Mouse (Mus musculus) liver, embryonic 14.5 days (tissue): ENCODE measurements at regions not wholly inside any gene's neighbourhood (a gene's known extent, or its start where the extent isn't known, plus 50 kb on each side); places are given as distances from the start of the nearest gene placed in this dataset.

Experiments
- ATAC-seq: fragments of 200-750 bp; cut with Nextera tagmentation; 2 replicates; pipeline ENCODE4 v1.8.0; 2017; ENCODE audit warnings: moderate number of reproducible peaks, mild to moderate bottlenecking, moderate library complexity; ENCODE audit not compliant: insufficient read depth
- DNase-seq, 3 experiments: peaks; one replicate each; pipeline ENCODE4 v3.0.0-alpha.2; 2012 to 2013; ENCODE audit warnings: low read depth in 3 of 3, low spot score in 3 of 3
- H3K27ac ChIP-seq: fragments of 300-500 bp; sonication (generic); 2 replicates; pipeline ENCODE4 v1.5.1; 2014; ENCODE audit warnings: moderate library complexity, mild to moderate bottlenecking, control low read depth, inconsistent platforms
- H3K27me3 ChIP-seq: fragments of 300-500 bp; sonication (generic); 2 replicates; pipeline ENCODE4 v1.6.1; 2014; ENCODE audit warnings: mild to moderate bottlenecking, low read length, moderate library complexity; ENCODE audit not compliant: control insufficient read depth, insufficient read depth
- H3K36me3 ChIP-seq: fragments of 300-500 bp; sonication (generic); replicated peaks from 2 replicates; pipeline ENCODE4 v1.6.1; 2014; ENCODE audit warnings: low read depth; ENCODE audit not compliant: control insufficient read depth, insufficient read depth
- H3K4me1 ChIP-seq, 2 experiments: fragments of 200-500 bp in 1 of 2; fragments of 300-500 bp in 1 of 2; sonication (generic) in 1 of 2; replicated peaks; 2 replicates each; pipeline ENCODE4 v1.6.1; 2012 to 2014; ENCODE audit warnings: antibody characterized with exemption in 1 of 2, inconsistent platforms in 1 of 2, low read length in 1 of 2; ENCODE audit not compliant: control insufficient read depth in 2 of 2, insufficient read depth in 2 of 2
- H3K4me2 ChIP-seq: fragments of 300-500 bp; sonication (generic); 2 replicates; pipeline ENCODE4 v1.6.1; 2014; ENCODE audit warnings: low read depth, mild to moderate bottlenecking, control low read depth, moderate library complexity
- H3K4me3 ChIP-seq, 2 experiments: fragments of 200-500 bp in 1 of 2; fragments of 300-500 bp in 1 of 2; sonication (generic) in 1 of 2; 2 replicates each; pipeline ENCODE4 v1.5.1; 2012 to 2014; ENCODE audit warnings: low read depth in 2 of 2, low read length in 2 of 2, mild to moderate bottlenecking in 2 of 2, control low read depth in 1 of 2, inconsistent platforms in 1 of 2, moderate library complexity in 1 of 2; ENCODE audit not compliant: insufficient read depth in 1 of 2
- H3K9ac ChIP-seq: fragments of 300-500 bp; sonication (generic); replicated peaks from 2 replicates; pipeline ENCODE4 v1.6.1; 2014; ENCODE audit warnings: mild to moderate bottlenecking, control low read depth, moderate library complexity
- H3K9me3 ChIP-seq: fragments of 300-500 bp; sonication (generic); 2 replicates; pipeline ENCODE4 v1.6.1; 2016; ENCODE audit warnings: low read length, mixed read lengths; ENCODE audit not compliant: control insufficient read depth
- CTCF ChIP-seq: IDR thresholded peaks from 2 replicates; pipeline ENCODE4 v1.5.1; 2016; ENCODE audit warnings: antibody characterized with exemption, low read depth, control low read depth
- EP300 ChIP-seq: IDR thresholded peaks from 2 replicates; pipeline ENCODE4 v1.6.1; 2016; ENCODE audit warnings: antibody characterized with exemption, low read depth
- WGBS: fragments of 180-500 bp; shearing (Covaris S2); extraction: QIAGEN DNeasy Blood & Tissue Kit; methylation state at CpG from one replicate; pipeline ENCODE4 v1.1.7; 2014; ENCODE audit not compliant: insufficient replicate concordance; 5-methylcytosine and 5-hydroxymethylcytosine counted together

- WGBS, result 55% methylated on average over 4 of the region's 4 CpGs
- Histone ChIP-seq H3K9me3 (no peaks in the 10 kb centered on the region), H3K9ac (no peak overlapping the region), H3K4me1 (no peaks in the 10 kb centered on the region), H3K27me3 (no peaks in the 10 kb centered on the region), H3K4me3 (no peak overlapping the region), H3K36me3 (no peaks in the 10 kb centered on the region), H3K27ac (no peak overlapping the region), H3K4me2 (no peak overlapping the region)
- TF ChIP-seq CTCF, result no peak
- TF ChIP-seq EP300, result no peak
- ATAC-seq (no peak), DNase-seq (no peak)
Measured at GRCm38 (mm10) chr16:68017672-68018071, 397.0 kb upstream of the Cadm2 start.

GRCm38 (mm10) chr16:67989671-67990070, 369.0 kb upstream of the Cadm2 start:
- Histone ChIP-seq H3K9me3 (no peaks in the 10 kb centered on the region), H3K27me3 (no peaks in the 10 kb centered on the region), H3K36me3 (no peaks in the 10 kb centered on the region), H3K4me3 (no peak overlapping the region), H3K4me1 (no peaks in the 10 kb centered on the region), H3K9ac (no peak overlapping the region), H3K4me2 (no peak overlapping the region), H3K27ac (no peak overlapping the region)
- DNase-seq (no peak), ATAC-seq (no peak)
- WGBS, result 69% methylated on average over 4 of the region's 4 CpGs
- TF ChIP-seq CTCF (no peak), EP300 (no peak)

- no peak overlapping the region for H3K4me2 ChIP-seq
- H3K36me3 ChIP-seq, result no peaks in the 10 kb centered on the region
- ATAC-seq, result no peak
Measured at GRCm38 (mm10) chr16:67976565-67976964, 355.9 kb upstream of the Cadm2 start.

GRCm38 (mm10) chr16:67968311-67969145, 347.8 kb upstream of the Cadm2 start:
- Histone ChIP-seq H3K9ac (no peak overlapping the region), H3K27me3 (no peaks in the 10 kb centered on the region), H3K4me3 (no peak overlapping the region), H3K27ac (no peak overlapping the region), H3K36me3 (no peaks in the 10 kb centered on the region), H3K4me2 (no peak overlapping the region), H3K4me1 (no peaks in the 10 kb centered on the region), H3K9me3 (no peaks in the 10 kb centered on the region)
- 62% methylated on average over 11 of the region's 11 CpGs for WGBS
- ATAC-seq (no peak), DNase-seq (no peak)
- TF ChIP-seq CTCF, result no peak
- TF ChIP-seq EP300, result no peak

More at GRCm38 (mm10) chr16:67976565-67976964, 355.9 kb upstream of the Cadm2 start:
- no peak for TF ChIP-seq EP300
- TF ChIP-seq CTCF, result no peak
- Histone ChIP-seq H3K4me3 (no peak overlapping the region), H3K27ac (no peak overlapping the region), H3K4me1 (no peaks in the 10 kb centered on the region), H3K9ac (no peak overlapping the region), H3K9me3 (no peaks in the 10 kb centered on the region), H3K27me3 (no peaks in the 10 kb centered on the region)
- no peak for DNase-seq

- ATAC-seq (no peak), DNase-seq (no peak)
- no peaks in the 10 kb centered on the region for H3K9me3 ChIP-seq
- H3K4me3 ChIP-seq, result no peak overlapping the region
- no peak overlapping the region for H3K9ac ChIP-seq
- H3K36me3 ChIP-seq, result no peaks in the 10 kb centered on the region
- no peak for TF ChIP-seq CTCF
- no peak for TF ChIP-seq EP300
- no peak overlapping the region for H3K4me2 ChIP-seq
- H3K27ac ChIP-seq, result no peak overlapping the region
- H3K27me3 ChIP-seq, result no peaks in the 10 kb centered on the region
- H3K4me1 ChIP-seq, result no peaks in the 10 kb centered on the region
Measured at GRCm38 (mm10) chr16:67949112-67949511, 328.4 kb upstream of the Cadm2 start.
